Mouse (Mus musculus) cerebellum, adult 2 months (tissue): ENCODE results near the gene Zbtb24. TPM values are rescaled to one million over a fixed set of nuclear protein-coding genes. Genes with fewer than 3 reads are reported as not detected.
"Not testable (repeated sequence)": the region's sequence is repeated elsewhere in the genome, so short reads cannot be mapped to it uniquely, and the experiment has no call there.

ENCODE experiments used
- DNase-seq, 2 experiments: peaks; one replicate each; pipeline ENCODE4 v3.0.0; 2021
- H3K27ac ChIP-seq: fragments of 200-500 bp; 2 replicates; pipeline ENCODE4 v1.5.1; 2012; ENCODE audit warnings: low read length, control low read depth, inconsistent platforms; ENCODE audit not compliant: insufficient read depth
- H3K27me3 ChIP-seq: fragments of 200-500 bp; 2 replicates; pipeline ENCODE4 v1.6.1; 2012; ENCODE audit warnings: inconsistent platforms, mild to moderate bottlenecking, low read length, moderate library complexity; ENCODE audit not compliant: control insufficient read depth, insufficient read depth
- H3K4me1 ChIP-seq: fragments of 200-500 bp; 2 replicates; pipeline ENCODE4 v1.6.1; 2011; ENCODE audit warnings: low read length; ENCODE audit not compliant: control insufficient read depth, insufficient read depth
- H3K4me3 ChIP-seq: fragments of 200-500 bp; replicated peaks from 2 replicates; pipeline ENCODE3; 2011; ENCODE audit warnings: mild to moderate bottlenecking, low read depth, low read length, control low read depth; ENCODE audit not compliant: insufficient read depth
- CTCF ChIP-seq: fragments of 200-500 bp; IDR thresholded peaks from 2 replicates; pipeline ENCODE4 v1.5.1; 2011; ENCODE audit warnings: low read depth, mild to moderate bottlenecking, control low read depth, low read length, moderate library complexity, borderline replicate concordance; ENCODE audit not compliant: insufficient read depth
- POLR2A ChIP-seq: fragments of 200-500 bp; IDR thresholded peaks from 2 replicates; pipeline ENCODE4 v1.6.1; 2011; ENCODE audit warnings: low read length, control low read depth, borderline replicate concordance; ENCODE audit not compliant: insufficient read depth
- WGBS: fragments of 180-500 bp; shearing (Covaris S2); methylation state at CpG from one replicate; pipeline ENCODE4 v1.1.7; 2018; 5-methylcytosine and 5-hydroxymethylcytosine counted together
- polyA plus RNA-seq: library from polyadenylated mRNA; depleted of rRNA; stranded (reverse); fragments of >200 nt; gene quantifications from 2 replicates; pipeline ENCODE4 v1.2.3, GENCODE M21; 2012; rRNA removed

Gene Zbtb24
- 19.2 and 20.0 TPM in 2 replicates for polyA plus RNA-seq

DNA sequence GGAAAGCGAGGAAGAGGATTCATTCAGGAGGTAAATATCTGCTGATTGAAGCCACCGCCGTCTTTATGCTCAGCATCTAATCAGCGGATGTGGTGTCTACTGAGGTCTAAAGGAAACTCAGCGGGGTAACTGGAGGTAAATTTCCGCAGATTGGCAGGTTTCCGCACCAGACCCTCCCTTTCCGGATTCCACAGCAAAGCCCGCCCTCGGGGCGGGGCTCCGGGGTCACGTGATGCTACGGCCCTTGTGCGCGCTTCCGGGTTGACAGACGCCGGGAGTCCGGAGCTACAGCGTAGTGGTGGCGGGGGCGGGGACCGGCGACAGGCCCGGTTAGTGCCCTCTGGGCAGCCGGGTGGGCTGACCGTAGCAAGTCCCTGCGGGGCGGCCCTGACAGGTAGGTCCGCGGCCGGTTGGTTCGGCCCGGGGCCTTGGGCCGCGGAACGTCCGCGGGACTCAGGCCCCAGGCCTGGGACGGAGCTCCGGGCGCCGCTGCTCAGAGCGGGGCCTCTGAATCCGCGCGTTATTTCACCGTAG lies at the start of gene Zbtb24:
Zbtb24 (plus strand) TSS at position 247 of the 534 bp plus-strand sequence.
- Histone ChIP-seq H3K27me3 (no peaks in the 10 kb centered on the region), H3K4me3 (peak within 1 kb of the TSS; percentile 86), H3K4me1 (peaks cover 5% of the 10 kb centered on the region), H3K27ac (peak within 1 kb of the TSS; percentile 60)
- DNase-seq, result peak; percentile 96 to 97
- TF ChIP-seq POLR2A, result peak; percentile 91; the same call in 1 of the 2 replicates
- TF ChIP-seq CTCF, result no peak
- under 1% methylated on average over 49 of the region's 49 CpGs for WGBS

DNA sequence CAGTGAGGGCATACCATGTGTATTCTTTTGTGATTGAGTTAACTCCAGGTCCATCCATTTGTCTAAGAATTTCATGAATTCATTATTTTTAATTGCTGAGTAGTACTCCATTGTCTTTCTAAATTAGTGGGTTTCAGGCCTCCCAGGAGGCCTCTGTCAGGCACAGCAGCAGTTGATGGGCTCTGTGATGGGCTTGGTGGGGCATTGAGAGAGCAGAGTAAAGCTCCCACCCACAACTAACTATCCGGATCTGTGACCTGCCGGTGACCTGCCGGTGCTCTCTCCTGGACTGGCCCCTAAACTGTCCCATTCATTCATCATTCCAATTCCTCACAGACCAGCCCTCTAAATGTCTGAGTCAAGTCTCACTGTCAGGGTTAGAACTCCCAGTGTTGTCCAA lies 49.1 kb upstream of the Zbtb24 start:
- H3K4me3 ChIP-seq, result no peak overlapping the region
- H3K27ac ChIP-seq, result no peak overlapping the region
- WGBS, result 86% methylated on average over 3 of the region's 3 CpGs
- no peak for DNase-seq
- TF ChIP-seq POLR2A (no peak), CTCF (no peak)
- no peaks in the 10 kb centered on the region for H3K4me1 ChIP-seq
- H3K27me3 ChIP-seq, result no peaks in the 10 kb centered on the region

DNA sequence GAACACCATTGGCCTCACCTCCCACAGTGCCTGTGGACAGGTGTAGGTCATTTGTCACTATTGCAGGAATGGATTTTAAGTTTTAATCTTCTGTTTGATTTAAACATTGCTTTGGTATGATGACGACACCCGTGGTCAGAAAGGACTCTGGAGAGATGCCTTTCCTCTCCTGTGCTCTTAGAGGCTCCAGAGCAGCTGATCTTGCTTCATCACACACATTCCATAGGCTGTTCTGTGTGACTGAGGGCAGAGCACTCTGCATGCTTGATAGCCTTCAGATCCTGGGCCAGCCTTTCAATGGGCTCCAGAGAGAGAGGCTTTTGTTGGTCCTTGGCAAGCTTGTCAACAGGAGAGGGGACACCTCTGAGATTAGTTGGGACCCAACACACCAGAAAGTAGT lies 46.8 kb upstream of the Zbtb24 start:
- H3K27ac ChIP-seq, result no peak overlapping the region
- WGBS, result 74% methylated on average over 2 of the region's 2 CpGs
- DNase-seq, result no peak
- TF ChIP-seq CTCF (no peak), POLR2A (no peak)
- no peak overlapping the region for H3K4me3 ChIP-seq
- H3K4me1 ChIP-seq, result no peaks in the 10 kb centered on the region
- no peaks in the 10 kb centered on the region for H3K27me3 ChIP-seq

DNA sequence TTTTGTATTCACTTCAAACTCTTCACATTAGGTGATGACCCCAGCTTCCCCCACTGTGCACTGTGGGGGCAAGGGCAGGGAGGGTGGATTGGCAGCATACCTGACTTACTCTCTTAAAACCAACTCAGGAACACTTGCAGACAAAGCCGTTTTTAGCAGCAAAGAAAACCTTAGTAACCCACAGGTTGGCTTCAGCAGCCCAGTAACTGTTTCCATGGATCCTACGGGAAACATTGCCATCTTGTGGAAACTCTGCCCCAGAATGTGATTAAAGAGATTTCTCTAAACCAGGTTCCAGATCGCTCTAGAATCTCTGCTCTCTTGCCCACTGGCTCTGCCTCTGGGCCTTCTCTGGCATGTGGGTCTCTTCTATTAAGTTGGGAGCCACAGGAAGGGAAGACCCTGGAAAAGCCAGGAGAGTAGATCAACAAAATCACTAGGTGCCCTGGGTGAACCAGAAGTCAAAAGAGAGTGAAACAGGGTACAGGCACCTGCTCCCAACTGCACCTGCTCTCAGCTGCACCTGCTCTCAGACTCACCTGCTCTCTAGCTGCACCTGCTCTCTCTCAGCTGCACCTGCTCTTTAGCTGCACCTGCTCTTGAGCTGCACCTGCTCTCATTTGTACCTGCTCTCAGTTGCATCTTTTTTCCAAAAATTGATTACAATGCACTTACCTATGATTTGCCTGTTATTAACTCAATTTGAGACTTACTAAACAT lies 46.1 kb upstream of the Zbtb24 start:
- Histone ChIP-seq H3K27me3 (no peaks in the 10 kb centered on the region), H3K4me1 (no peaks in the 10 kb centered on the region), H3K27ac (no peak overlapping the region), H3K4me3 (no peak overlapping the region)
- no peak for DNase-seq
- TF ChIP-seq POLR2A, result no peak
- TF ChIP-seq CTCF, result no peak
- WGBS, result 32% methylated on average over 3 of the region's 3 CpGs

DNA sequence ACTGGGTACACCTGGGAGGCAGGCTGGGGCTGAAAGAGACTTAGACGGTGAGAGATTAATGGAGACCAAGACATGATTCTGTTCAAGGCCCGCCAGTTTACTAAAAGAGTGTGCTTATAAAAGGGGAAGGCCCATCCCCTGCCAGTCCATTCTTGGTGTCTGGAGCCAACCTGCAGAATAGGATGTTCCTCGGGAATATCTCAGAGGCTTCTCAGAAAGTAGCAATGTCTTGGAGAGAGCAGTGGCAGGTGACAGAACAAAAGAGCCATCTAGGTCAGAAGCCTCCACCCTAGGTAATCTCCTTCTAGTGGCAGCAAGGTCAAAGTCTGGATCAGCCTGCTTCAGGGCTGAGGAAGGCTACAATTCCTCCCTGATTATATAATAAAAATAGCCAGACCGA lies 40.0 kb upstream of the Zbtb24 start:
- not testable (repeated sequence) for H3K27me3 ChIP-seq, H3K27ac ChIP-seq, DNase-seq, H3K4me1 ChIP-seq, H3K4me3 ChIP-seq
- 90% methylated on average over 4 of the region's 4 CpGs for WGBS

DNA sequence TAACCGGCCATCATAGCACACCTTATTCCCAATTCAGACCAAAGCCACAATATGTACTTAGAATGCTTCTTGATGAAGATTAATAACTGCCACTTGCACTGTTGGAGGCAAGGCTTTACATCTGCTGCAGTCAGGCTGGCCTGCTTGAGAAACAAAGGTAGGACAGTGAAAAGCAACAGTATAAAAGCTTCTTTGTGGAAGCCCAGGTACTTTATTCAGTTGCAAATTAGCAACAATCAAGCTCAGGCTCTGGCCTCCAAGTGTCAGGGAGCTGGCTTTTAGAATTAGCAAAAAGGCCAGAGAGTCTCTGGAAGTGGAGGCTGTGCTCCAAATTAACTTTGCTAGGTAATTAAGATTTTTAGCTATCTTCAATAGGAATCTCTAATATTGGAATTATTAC lies 39.4 kb upstream of the Zbtb24 start:
- not testable (repeated sequence) for H3K4me3 ChIP-seq, H3K27me3 ChIP-seq, H3K4me1 ChIP-seq, DNase-seq, H3K27ac ChIP-seq
- WGBS, result 95% methylated on average over 1 of the region's 1 CpGs

DNA sequence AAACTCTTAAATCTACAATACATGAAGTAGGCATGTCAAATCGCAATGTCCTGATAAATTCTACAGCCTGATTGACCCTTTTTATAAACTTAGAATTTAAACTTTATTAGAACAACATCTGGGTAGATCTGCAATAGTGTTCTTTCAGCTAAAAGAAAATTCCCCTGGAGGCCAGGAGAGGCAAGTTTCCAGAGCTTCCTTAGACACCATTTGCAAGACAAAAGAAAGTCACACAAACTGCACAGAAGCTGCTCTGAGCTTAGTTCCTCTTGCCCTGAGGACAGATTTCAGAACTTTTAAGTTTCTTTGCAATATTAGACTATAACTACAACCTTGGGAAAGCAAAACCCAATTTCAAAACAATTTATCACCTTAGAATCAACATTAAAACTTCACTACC lies 36.7 kb upstream of the Zbtb24 start:
- DNase-seq, H3K27ac ChIP-seq, H3K27me3 ChIP-seq, H3K4me1 ChIP-seq, H3K4me3 ChIP-seq: not testable (repeated sequence)
- 92% methylated on average over 1 of the region's 1 CpGs for WGBS

DNA sequence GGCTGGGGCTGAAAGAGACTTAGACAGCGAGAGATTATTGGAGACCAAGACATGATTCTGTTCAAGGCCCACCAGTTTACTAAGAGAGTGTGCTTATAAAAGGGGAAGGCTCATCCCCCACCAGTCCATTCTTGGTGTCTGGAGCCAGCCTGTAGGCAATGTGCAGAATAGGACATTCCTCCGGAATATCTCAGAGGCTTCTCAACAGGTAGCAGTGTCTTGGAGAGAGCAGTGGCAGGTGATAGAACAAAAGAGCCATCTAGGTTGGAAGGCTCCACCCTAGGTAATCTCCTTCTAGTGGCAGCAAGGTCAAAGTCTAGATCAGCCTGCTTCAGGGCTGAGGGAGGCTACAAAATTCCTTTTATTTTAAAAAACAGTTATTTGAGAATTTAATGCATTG lies 34.8 kb upstream of the Zbtb24 start:
- not testable (repeated sequence) for H3K4me1 ChIP-seq, H3K4me3 ChIP-seq, DNase-seq, H3K27me3 ChIP-seq, H3K27ac ChIP-seq
- 96% methylated on average over 2 of the region's 2 CpGs for WGBS
